Mouse (Mus musculus): ENCODE results near the gene Cops8. TPM values are rescaled to one million over a fixed set of nuclear protein-coding genes. Genes with fewer than 3 reads are reported as not detected.

Cops8 gene
- polyA plus RNA-seq, 1 experiment from 2014 or later = 147 TPM

- Histone ChIP-seq H3K4me2 (replicated peaks; ENCODE audit: low read depth, low read length) (no peak overlapping the region), H3K27me3 (ENCODE audit: control insufficient read depth, insufficient read depth, low read length) (no peaks in the 10 kb centered on the region), H3K27ac (ENCODE audit: low read length) (peak overlapping the region; percentile 45; the same call in 1 of the 2 replicates), H3K9me3 (ENCODE audit: control insufficient read depth, low read depth, low read length) (no peaks in the 10 kb centered on the region), H3K4me1 (ENCODE audit: control insufficient read depth, insufficient read depth, low read length) (peaks cover 21% of the 10 kb centered on the region; the same call in 1 of the 2 replicates), H3K9ac (replicated peaks; ENCODE audit: low read depth, low read length) (no peak overlapping the region), H3K4me3 (ENCODE audit: low read depth, low read length) (no peak overlapping the region), H3K36me3 (ENCODE audit: control insufficient read depth, insufficient read depth, low read length) (no peaks in the 10 kb centered on the region)
- ATAC-seq (ENCODE audit: insufficient number of reproducible peaks, insufficient read depth, low FRiP score, low read depth) = no peak
- WGBS = 78% methylated on average over 3 of the region's 3 CpGs
These were observed 55.8 kb downstream of the Cops8 start for GRCm38 (mm10) chr1:90658581-90658980.

- Histone ChIP-seq H3K4me3 (ENCODE audit: low read depth, low read length) (no peak overlapping the region), H3K9ac (replicated peaks; ENCODE audit: low read depth, low read length) (no peak overlapping the region), H3K27me3 (ENCODE audit: control insufficient read depth, insufficient read depth, low read length) (no peaks in the 10 kb centered on the region), H3K36me3 (ENCODE audit: control insufficient read depth, insufficient read depth, low read length) (no peaks in the 10 kb centered on the region), H3K4me1 (ENCODE audit: control insufficient read depth, insufficient read depth, low read length) (peaks cover 21% of the 10 kb centered on the region; the same call in 1 of the 2 replicates), H3K9me3 (ENCODE audit: control insufficient read depth, low read depth, low read length) (no peaks in the 10 kb centered on the region), H3K27ac (ENCODE audit: low read length) (no peak overlapping the region), H3K4me2 (replicated peaks; ENCODE audit: low read depth, low read length) (no peak overlapping the region)
- ATAC-seq (ENCODE audit: insufficient number of reproducible peaks, insufficient read depth, low FRiP score, low read depth) = peak; percentile 29; the same call in 1 of the 2 replicates
- 71% methylated on average over 7 of the region's 7 CpGs for WGBS
These were observed 57.4 kb downstream of the Cops8 start for GRCm38 (mm10) chr1:90660150-90660549.

DNA sequence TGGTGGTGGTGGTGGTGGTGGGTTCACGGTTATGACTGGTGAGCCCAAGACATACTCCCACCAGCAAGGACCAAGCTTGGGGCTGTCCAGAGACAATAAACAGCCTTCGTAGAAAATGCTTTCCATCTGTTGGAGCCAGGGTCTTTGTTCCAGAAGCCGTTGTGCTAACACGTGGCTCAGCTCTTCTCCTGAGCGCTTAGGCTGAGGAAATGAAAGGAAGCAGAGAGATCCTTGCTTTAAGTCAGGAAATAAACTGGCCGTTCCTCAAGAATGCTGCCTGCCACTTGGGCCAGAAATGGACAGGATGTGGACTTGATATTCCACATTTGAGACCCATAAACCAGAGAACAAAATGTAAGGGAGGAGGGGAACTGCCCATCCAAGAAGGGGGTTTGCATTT lies 59.7 kb downstream of the Cops8 start:
- no peaks in the 10 kb centered on the region for H3K36me3 ChIP-seq (ENCODE audit: control insufficient read depth, insufficient read depth, low read length)
- H3K4me2 ChIP-seq (replicated peaks; ENCODE audit: low read depth, low read length) = no peak overlapping the region
- 29% methylated on average over 6 of the region's 6 CpGs for whole genome bisulfite sequencing
- no peak overlapping the region for H3K9ac ChIP-seq (replicated peaks; ENCODE audit: low read depth, low read length)
- no peak overlapping the region for H3K4me3 ChIP-seq (ENCODE audit: low read depth, low read length)
- peaks cover 17% of the 10 kb centered on the region; the same call in 1 of the 2 replicates for H3K4me1 ChIP-seq (ENCODE audit: control insufficient read depth, insufficient read depth, low read length)
- ATAC-seq (ENCODE audit: insufficient number of reproducible peaks, insufficient read depth, low FRiP score, low read depth) = no peak
- H3K27me3 ChIP-seq (ENCODE audit: control insufficient read depth, insufficient read depth, low read length) = no peaks in the 10 kb centered on the region
- H3K27ac ChIP-seq (ENCODE audit: low read length) = peak overlapping the region; percentile 79
- no peaks in the 10 kb centered on the region for H3K9me3 ChIP-seq (ENCODE audit: control insufficient read depth, low read depth, low read length)

Other genes with a start within 250 kb of the Cops8 start
- gene Col6a3, start 241.0 kb downstream of the Cops8 start, polyA plus RNA-seq (2014; fragmentation: Nextera tagmentation; extraction: Ambion mirVana) = 133 and 146 TPM in 2 replicates